Mouse (Mus musculus): Measurements from ENCODE around the gene Kalrn. TPM values are rescaled to one million over a fixed set of nuclear protein-coding genes. Genes with fewer than 3 reads are reported as not detected.

The Kalrn gene
- polyA plus RNA-seq, 1 experiment from 2014 or later: 9.2 TPM

GRCm38 (mm10) chr16:33927263-33927824 is 646.0 kb downstream of the Kalrn start:
- Histone ChIP-seq H3K4me2 (no peak overlapping the region), H3K9ac (no peak overlapping the region), H3K36me3 (0 out of 2 replicates have a peak, but pooled peaks cover 4% of the 10 kb centered on the region), H3K27me3 (no peaks in the 10 kb centered on the region), H3K4me3 (no peak overlapping the region), H3K9me3 (no peaks in the 10 kb centered on the region), H3K4me1 (peaks cover 32% of the 10 kb centered on the region), H3K27ac (no peak overlapping the region)
- 82% methylated on average over 6 of the region's 6 CpGs for whole genome bisulfite sequencing
- no peak for ATAC-seq (ENCODE audit: insufficient number of reproducible peaks, low FRiP score, low TSS enrichment, low read depth)

- 0 out of 2 replicates have a peak overlapping the region, but pooled peaks have one; percentile 80 for H3K27ac ChIP-seq
- peaks cover 19% of the 10 kb centered on the region; the same call in 1 of the 2 replicates for H3K36me3 ChIP-seq
- no peaks in the 10 kb centered on the region for H3K27me3 ChIP-seq
- no peak for ATAC-seq (ENCODE audit: insufficient number of reproducible peaks, low FRiP score, low TSS enrichment, low read depth)
- 88% methylated on average over 8 of the region's 8 CpGs for WGBS
- peaks cover 36% of the 10 kb centered on the region for H3K4me1 ChIP-seq
- no peak overlapping the region for H3K4me2 ChIP-seq
- H3K4me3 ChIP-seq: no peak overlapping the region
- H3K9ac ChIP-seq: no peak overlapping the region
- H3K9me3 ChIP-seq: no peaks in the 10 kb centered on the region
Observed at GRCm38 (mm10) chr16:33923758-33924157, 649.6 kb downstream of the Kalrn start.

DNA sequence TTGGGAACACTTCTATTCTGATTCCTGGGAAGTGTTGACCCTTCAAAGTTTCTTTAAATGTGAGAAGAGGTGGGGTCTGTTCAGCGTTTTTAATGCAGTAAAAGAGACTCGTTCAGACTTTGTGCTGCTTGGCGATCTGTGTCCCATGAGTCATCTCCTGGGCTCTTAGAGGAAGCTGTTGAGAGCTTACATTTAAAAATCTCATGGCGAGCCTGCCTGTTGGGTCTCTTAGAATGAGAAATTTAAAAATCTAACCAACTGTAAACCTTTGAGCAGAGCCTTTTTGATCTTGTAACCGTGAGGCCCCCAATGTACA is 650.4 kb downstream of the Kalrn start:
- H3K9ac ChIP-seq: no peak overlapping the region
- no peaks in the 10 kb centered on the region for H3K9me3 ChIP-seq
- ATAC-seq (ENCODE audit: insufficient number of reproducible peaks, low FRiP score, low TSS enrichment, low read depth): no peak
- H3K36me3 ChIP-seq: peaks cover 19% of the 10 kb centered on the region; the same call in 1 of the 2 replicates
- peak overlapping the region; percentile 80 for H3K27ac ChIP-seq
- H3K4me1 ChIP-seq: peaks cover 35% of the 10 kb centered on the region
- H3K4me2 ChIP-seq: no peak overlapping the region
- no peak overlapping the region for H3K4me3 ChIP-seq
- WGBS: 27% methylated on average over 5 of the region's 5 CpGs
- no peaks in the 10 kb centered on the region for H3K27me3 ChIP-seq

DNA sequence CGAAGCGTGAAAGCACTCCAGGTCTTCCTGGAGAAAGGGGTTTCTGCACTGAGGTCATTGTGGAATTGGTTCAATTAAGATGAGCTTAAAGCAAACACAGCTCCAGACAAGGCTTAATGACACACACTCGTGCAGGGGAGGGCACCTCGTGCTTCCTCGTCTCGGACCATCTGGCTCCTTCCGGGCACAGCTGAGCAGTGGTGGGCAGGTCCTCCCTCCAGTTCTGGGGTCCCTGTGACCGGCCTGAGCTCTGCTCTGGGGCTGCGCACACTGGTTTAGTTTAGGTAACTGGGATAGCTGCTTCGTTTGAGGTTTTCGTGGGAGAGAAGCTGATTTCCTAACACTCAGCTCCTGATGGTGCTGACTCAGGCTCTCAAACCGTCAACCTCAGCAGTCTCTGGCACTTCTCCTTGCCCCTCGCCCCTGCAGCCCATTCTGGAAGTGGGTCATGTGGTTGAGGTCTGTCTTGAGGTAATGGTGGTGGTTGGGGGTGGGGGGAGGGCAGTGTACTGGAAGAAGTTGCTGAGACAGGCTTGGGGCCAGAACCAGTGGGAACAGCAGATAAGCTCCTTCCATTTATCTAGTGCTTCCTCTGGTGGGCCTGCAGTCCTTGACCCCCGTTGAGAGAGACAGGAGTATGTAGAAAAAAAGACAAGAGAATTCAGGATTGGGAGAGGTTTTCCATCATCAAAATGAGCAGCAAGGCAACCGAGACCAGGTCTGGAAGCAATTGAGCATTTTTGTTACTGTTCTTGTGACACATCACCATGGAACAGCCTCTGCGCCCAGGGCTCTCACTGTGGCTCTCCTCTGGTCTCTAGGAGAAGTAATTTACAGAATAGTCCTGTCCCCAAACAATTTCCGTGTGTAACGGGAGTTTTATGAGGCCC is 651.0 kb downstream of the Kalrn start:
- 0 out of 2 replicates have a peak overlapping the region, but pooled peaks have one; percentile 2 for H3K4me2 ChIP-seq
- peaks cover 41% of the 10 kb centered on the region for H3K4me1 ChIP-seq
- H3K4me3 ChIP-seq: no peak overlapping the region
- 28% methylated on average over 18 of the region's 18 CpGs for WGBS
- H3K9ac ChIP-seq: no peak overlapping the region
- H3K27me3 ChIP-seq: no peaks in the 10 kb centered on the region
- H3K9me3 ChIP-seq: no peaks in the 10 kb centered on the region
- H3K27ac ChIP-seq: peak overlapping the region; percentile 80
- H3K36me3 ChIP-seq: peaks cover 15% of the 10 kb centered on the region; the same call in 1 of the 2 replicates
- ATAC-seq (ENCODE audit: insufficient number of reproducible peaks, low FRiP score, low TSS enrichment, low read depth): no peak

DNA sequence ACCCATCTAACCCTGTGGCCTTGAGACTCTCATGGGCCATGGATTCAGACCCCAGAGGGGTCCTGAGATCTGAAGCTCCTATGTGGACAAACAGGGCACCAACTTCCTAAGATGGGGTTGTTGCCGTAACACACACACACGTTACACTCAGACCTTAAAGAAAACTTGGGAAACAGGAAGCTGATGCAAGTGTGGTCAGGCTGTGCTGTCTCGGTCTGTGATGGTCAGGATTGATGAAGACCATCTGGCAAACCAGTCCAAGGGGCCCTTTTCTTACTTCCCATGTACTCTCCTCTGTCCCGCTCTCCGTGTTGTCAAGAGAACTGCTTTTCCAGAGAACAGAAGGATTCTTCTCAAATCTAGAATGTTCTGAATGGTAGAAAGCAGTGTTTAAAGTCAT is 651.8 kb downstream of the Kalrn start:
- H3K36me3 ChIP-seq: peaks cover 15% of the 10 kb centered on the region; the same call in 1 of the 2 replicates
- H3K9ac ChIP-seq: no peak overlapping the region
- H3K9me3 ChIP-seq: no peaks in the 10 kb centered on the region
- peak overlapping the region; percentile 80; the same call in 1 of the 2 replicates for H3K27ac ChIP-seq
- 55% methylated on average over 5 of the region's 5 CpGs for WGBS
- no peaks in the 10 kb centered on the region for H3K27me3 ChIP-seq
- H3K4me1 ChIP-seq: peaks cover 50% of the 10 kb centered on the region
- H3K4me2 ChIP-seq: no peak overlapping the region
- ATAC-seq (ENCODE audit: insufficient number of reproducible peaks, low FRiP score, low TSS enrichment, low read depth): no peak
- H3K4me3 ChIP-seq: no peak overlapping the region

Other genes starting within 250 kb of the Kalrn start
- gene Ropn1, start 76.4 kb upstream of the Kalrn start, polyA plus RNA-seq (2015; fragmentation: Nextera tagmentation; extraction: Ambion mirVana): not detected in 2 replicates
- gene Ccdc14, start 117.1 kb upstream of the Kalrn start, polyA plus RNA-seq (2015; fragmentation: Nextera tagmentation; extraction: Ambion mirVana): 4.8 and 5.0 TPM in 2 replicates
- 11.8 and 13.7 TPM in 2 replicates for gene Mylk, start 171.7 kb upstream of the Kalrn start, polyA plus RNA-seq (2015; fragmentation: Nextera tagmentation; extraction: Ambion mirVana)

Measured in limb, embryonic 15.5 days (tissue).